Mouse (Mus musculus): Measurements from ENCODE around the gene Ep400. TPM values are rescaled to one million over a fixed set of nuclear protein-coding genes. Genes with fewer than 3 reads are reported as not detected.
"Not testable (repeated sequence)": the region's sequence is repeated elsewhere in the genome, so short reads cannot be mapped to it uniquely, and the experiment has no call there.

Ep400 gene
- polyA plus RNA-seq, 1 experiment = 155 TPM

GRCm38 (mm10) chr5:110733231-110733823 lies 37.2 kb downstream of the Ep400 start:
- TF ChIP-seq POLR2A (IDR thresholded peaks at IDR 0.05; ENCODE audit: control insufficient read depth, extremely low read depth, insufficient read depth, low read length, poor library complexity) (no peak), CTCF (IDR thresholded peaks at IDR 0.05; ENCODE audit: borderline replicate concordance, control insufficient read depth, extremely low read depth, insufficient read depth, low read length, poor library complexity) (no peak)
- DNase-seq = no peak
- no peak overlapping the region for H3K27ac ChIP-seq (ENCODE audit: control insufficient read depth, insufficient read depth, low read length)
- H3K4me1 ChIP-seq (replicated peaks; ENCODE audit: control insufficient read depth, insufficient read depth, low read length) = no peaks in the 10 kb centered on the region
- H3K36me3 ChIP-seq (ENCODE audit: control insufficient read depth, insufficient read depth, low read length) = peaks cover 66% of the 10 kb centered on the region
- no peaks in the 10 kb centered on the region for H3K27me3 ChIP-seq (ENCODE audit: control insufficient read depth, insufficient read depth, low read length)
- no peak overlapping the region for H3K4me3 ChIP-seq (ENCODE audit: control insufficient read depth, insufficient read depth, low read length)
- WGBS = 93% methylated on average over 4 of the region's 4 CpGs

GRCm38 (mm10) chr5:110731227-110731626 lies 39.3 kb downstream of the Ep400 start:
- Histone ChIP-seq H3K27me3 (ENCODE audit: control insufficient read depth, insufficient read depth, low read length) (no peaks in the 10 kb centered on the region), H3K4me3 (ENCODE audit: control insufficient read depth, insufficient read depth, low read length) (no peak overlapping the region), H3K36me3 (ENCODE audit: control insufficient read depth, insufficient read depth, low read length) (peaks cover 67% of the 10 kb centered on the region), H3K4me1 (replicated peaks; ENCODE audit: control insufficient read depth, insufficient read depth, low read length) (no peaks in the 10 kb centered on the region), H3K27ac (ENCODE audit: control insufficient read depth, insufficient read depth, low read length) (no peak overlapping the region)
- TF ChIP-seq CTCF (IDR thresholded peaks at IDR 0.05; ENCODE audit: borderline replicate concordance, control insufficient read depth, extremely low read depth, insufficient read depth, low read length, poor library complexity) = no peak
- TF ChIP-seq POLR2A (IDR thresholded peaks at IDR 0.05; ENCODE audit: control insufficient read depth, extremely low read depth, insufficient read depth, low read length, poor library complexity) = no peak
- no peak for DNase-seq
- WGBS = 98% methylated on average over 2 of the region's 2 CpGs

- no peaks in the 10 kb centered on the region for H3K4me1 ChIP-seq (replicated peaks; ENCODE audit: control insufficient read depth, insufficient read depth, low read length)
- TF ChIP-seq POLR2A (IDR thresholded peaks at IDR 0.05; ENCODE audit: control insufficient read depth, extremely low read depth, insufficient read depth, low read length, poor library complexity) (no peak), CTCF (IDR thresholded peaks at IDR 0.05; ENCODE audit: borderline replicate concordance, control insufficient read depth, extremely low read depth, insufficient read depth, low read length, poor library complexity) (no peak)
- 92% methylated on average over 1 of the region's 1 CpGs for WGBS
- no peak overlapping the region for H3K4me3 ChIP-seq (ENCODE audit: control insufficient read depth, insufficient read depth, low read length)
- H3K36me3 ChIP-seq (ENCODE audit: control insufficient read depth, insufficient read depth, low read length) = peaks cover 76% of the 10 kb centered on the region
- no peak for DNase-seq
- H3K27me3 ChIP-seq (ENCODE audit: control insufficient read depth, insufficient read depth, low read length) = no peaks in the 10 kb centered on the region
- no peak overlapping the region for H3K27ac ChIP-seq (ENCODE audit: control insufficient read depth, insufficient read depth, low read length)
Measured at GRCm38 (mm10) chr5:110727850-110728249, 42.7 kb downstream of the Ep400 start.

GRCm38 (mm10) chr5:110723543-110723942 lies 47.0 kb downstream of the Ep400 start:
- 91% methylated on average over 2 of the region's 2 CpGs for WGBS
- H3K4me1 ChIP-seq (replicated peaks; ENCODE audit: control insufficient read depth, insufficient read depth, low read length) = no peaks in the 10 kb centered on the region
- H3K36me3 ChIP-seq (ENCODE audit: control insufficient read depth, insufficient read depth, low read length) = peaks cover 88% of the 10 kb centered on the region
- no peak for DNase-seq
- H3K4me3 ChIP-seq (ENCODE audit: control insufficient read depth, insufficient read depth, low read length) = no peak overlapping the region
- H3K27me3 ChIP-seq (ENCODE audit: control insufficient read depth, insufficient read depth, low read length) = no peaks in the 10 kb centered on the region
- H3K27ac ChIP-seq (ENCODE audit: control insufficient read depth, insufficient read depth, low read length) = no peak overlapping the region
- TF ChIP-seq CTCF (IDR thresholded peaks at IDR 0.05; ENCODE audit: borderline replicate concordance, control insufficient read depth, extremely low read depth, insufficient read depth, low read length, poor library complexity) (no peak), POLR2A (IDR thresholded peaks at IDR 0.05; ENCODE audit: control insufficient read depth, extremely low read depth, insufficient read depth, low read length, poor library complexity) (no peak)

- H3K36me3 ChIP-seq (ENCODE audit: control insufficient read depth, insufficient read depth, low read length) = peaks cover 82% of the 10 kb centered on the region
- DNase-seq; H3K27ac ChIP-seq (ENCODE audit: control insufficient read depth, insufficient read depth, low read length); H3K4me3 ChIP-seq (ENCODE audit: control insufficient read depth, insufficient read depth, low read length); H3K27me3 ChIP-seq (ENCODE audit: control insufficient read depth, insufficient read depth, low read length); H3K4me1 ChIP-seq (replicated peaks; ENCODE audit: control insufficient read depth, insufficient read depth, low read length): not testable (repeated sequence)
- 100% methylated on average over 1 of the region's 1 CpGs for WGBS
Measured at GRCm38 (mm10) chr5:110721463-110721862, 49.1 kb downstream of the Ep400 start.

- H3K36me3 ChIP-seq (ENCODE audit: control insufficient read depth, insufficient read depth, low read length) = peaks cover 63% of the 10 kb centered on the region
- TF ChIP-seq CTCF (IDR thresholded peaks at IDR 0.05; ENCODE audit: borderline replicate concordance, control insufficient read depth, extremely low read depth, insufficient read depth, low read length, poor library complexity) = no peak
- no peak for DNase-seq
- 49% methylated on average over 2 of the region's 2 CpGs for WGBS
- H3K27me3 ChIP-seq (ENCODE audit: control insufficient read depth, insufficient read depth, low read length) = no peaks in the 10 kb centered on the region
- no peak overlapping the region for H3K27ac ChIP-seq (ENCODE audit: control insufficient read depth, insufficient read depth, low read length)
- no peak overlapping the region for H3K4me3 ChIP-seq (ENCODE audit: control insufficient read depth, insufficient read depth, low read length)
- no peaks in the 10 kb centered on the region for H3K4me1 ChIP-seq (replicated peaks; ENCODE audit: control insufficient read depth, insufficient read depth, low read length)
Measured at GRCm38 (mm10) chr5:110711455-110711854, 59.1 kb downstream of the Ep400 start.

GRCm38 (mm10) chr5:110709256-110709655 lies 61.3 kb downstream of the Ep400 start:
- DNase-seq = no peak
- TF ChIP-seq POLR2A (IDR thresholded peaks at IDR 0.05; ENCODE audit: control insufficient read depth, extremely low read depth, insufficient read depth, low read length, poor library complexity) (no peak), CTCF (IDR thresholded peaks at IDR 0.05; ENCODE audit: borderline replicate concordance, control insufficient read depth, extremely low read depth, insufficient read depth, low read length, poor library complexity) (no peak)
- H3K4me1 ChIP-seq (replicated peaks; ENCODE audit: control insufficient read depth, insufficient read depth, low read length) = no peaks in the 10 kb centered on the region
- 96% methylated on average over 4 of the region's 4 CpGs for WGBS
- H3K27ac ChIP-seq (ENCODE audit: control insufficient read depth, insufficient read depth, low read length) = no peak overlapping the region
- peaks cover 79% of the 10 kb centered on the region for H3K36me3 ChIP-seq (ENCODE audit: control insufficient read depth, insufficient read depth, low read length)
- H3K27me3 ChIP-seq (ENCODE audit: control insufficient read depth, insufficient read depth, low read length) = no peaks in the 10 kb centered on the region
- H3K4me3 ChIP-seq (ENCODE audit: control insufficient read depth, insufficient read depth, low read length) = no peak overlapping the region
